Mouse (Mus musculus) heart, adult 8-10 months (tissue): ENCODE measurements around the gene Lgals9. TPM values are rescaled to one million over a fixed set of nuclear protein-coding genes. Genes with fewer than 3 reads are reported as not detected.
A peak's percentile ranks its signal among the peaks of the same experiment; 100 is the strongest.
"Not testable (repeated sequence)": the region's sequence is repeated elsewhere in the genome, so short reads cannot be mapped to it uniquely, and the experiment has no call there.

Experiments used
- DNase-seq: peaks from one replicate; pipeline ENCODE4 v3.0.0; 2022; ENCODE audit warnings: low spot score
- total RNA-seq, 4 experiments: library from RNA; stranded (reverse); gene quantifications; 2 replicates each; pipeline ENCODE4 v1.2.4; 2022

Gene Lgals9
- total RNA-seq, 4 experiments from 2014 or later: 15.9 to 19.3 (median 17.1) TPM

DNA sequence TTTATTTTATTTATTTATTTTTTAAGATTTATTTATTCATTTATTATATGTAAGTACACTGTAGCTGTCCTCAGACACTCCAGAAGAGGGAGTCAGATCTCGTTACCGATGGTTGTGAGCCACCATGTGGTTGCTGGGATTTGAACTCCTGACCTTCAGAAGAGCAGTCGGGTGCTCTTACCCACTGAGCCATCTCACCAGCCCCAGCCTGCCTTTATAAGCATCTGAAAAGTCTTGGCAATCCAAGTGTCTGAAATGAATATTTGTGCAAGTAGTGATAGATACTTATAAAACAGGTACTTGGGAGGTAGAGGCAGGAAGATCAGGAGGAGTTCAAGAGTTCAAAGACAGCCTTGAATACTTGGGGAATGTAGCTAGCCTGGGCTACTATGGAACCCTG is 22.6 kb upstream of the Lgals9 start:
- DNase-seq: not testable (repeated sequence)

DNA sequence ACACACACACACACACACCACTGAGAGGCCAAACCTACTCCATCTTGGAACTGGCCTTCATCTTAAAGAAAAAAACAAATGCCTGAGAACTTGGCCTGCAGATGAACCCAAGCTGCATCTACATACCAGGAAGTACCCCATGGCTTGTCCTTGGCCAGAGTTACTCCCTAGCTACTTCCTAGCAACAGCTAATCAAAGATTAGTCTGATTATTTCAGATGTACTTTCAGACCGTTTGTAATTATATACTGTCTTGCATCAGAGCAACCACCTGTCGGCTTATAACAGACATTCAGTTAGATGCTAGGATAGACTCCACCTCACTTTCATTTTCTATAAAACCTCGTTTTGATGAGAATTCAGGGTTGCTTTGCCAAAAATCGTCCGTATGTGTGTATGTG is 21.7 kb upstream of the Lgals9 start:
- DNase-seq: no peak

DNA sequence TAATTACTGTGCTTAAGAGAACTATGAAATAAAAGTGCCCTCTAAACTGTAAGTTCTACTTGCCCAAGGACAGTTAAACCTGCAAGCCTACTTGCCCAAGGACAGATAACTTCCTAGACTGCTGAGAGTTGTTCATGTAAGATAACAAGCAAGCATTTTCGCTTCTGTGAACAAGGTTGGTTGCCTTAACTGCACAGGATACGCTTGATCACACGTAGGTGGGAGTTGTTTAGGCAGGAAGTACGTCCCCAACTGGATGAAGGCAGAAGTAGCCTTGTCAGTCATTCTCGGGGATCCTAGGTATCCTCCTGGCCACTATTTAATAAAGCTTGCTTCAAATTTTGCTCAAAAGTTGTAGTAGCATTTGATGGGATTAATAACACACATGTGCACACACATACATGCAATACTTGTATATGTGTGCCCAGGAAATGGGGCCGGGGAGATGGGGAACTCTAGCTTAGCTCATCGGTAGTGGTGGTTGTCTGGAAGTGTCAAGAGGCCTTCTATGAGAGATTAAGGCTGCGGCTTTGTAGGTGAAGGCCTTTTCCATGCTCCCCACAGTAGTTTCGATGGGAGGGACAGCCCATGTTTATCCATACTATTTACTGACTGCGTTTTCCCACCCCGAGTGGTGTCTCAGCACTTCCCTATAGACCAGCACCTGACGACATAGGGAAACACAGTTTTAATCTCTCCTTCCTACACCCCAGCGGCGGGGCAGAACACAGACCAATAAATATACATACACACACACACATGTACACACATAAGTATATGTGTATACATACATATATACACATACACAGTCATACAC is 21.0 kb upstream of the Lgals9 start:
- DNase-seq: no peak

DNA sequence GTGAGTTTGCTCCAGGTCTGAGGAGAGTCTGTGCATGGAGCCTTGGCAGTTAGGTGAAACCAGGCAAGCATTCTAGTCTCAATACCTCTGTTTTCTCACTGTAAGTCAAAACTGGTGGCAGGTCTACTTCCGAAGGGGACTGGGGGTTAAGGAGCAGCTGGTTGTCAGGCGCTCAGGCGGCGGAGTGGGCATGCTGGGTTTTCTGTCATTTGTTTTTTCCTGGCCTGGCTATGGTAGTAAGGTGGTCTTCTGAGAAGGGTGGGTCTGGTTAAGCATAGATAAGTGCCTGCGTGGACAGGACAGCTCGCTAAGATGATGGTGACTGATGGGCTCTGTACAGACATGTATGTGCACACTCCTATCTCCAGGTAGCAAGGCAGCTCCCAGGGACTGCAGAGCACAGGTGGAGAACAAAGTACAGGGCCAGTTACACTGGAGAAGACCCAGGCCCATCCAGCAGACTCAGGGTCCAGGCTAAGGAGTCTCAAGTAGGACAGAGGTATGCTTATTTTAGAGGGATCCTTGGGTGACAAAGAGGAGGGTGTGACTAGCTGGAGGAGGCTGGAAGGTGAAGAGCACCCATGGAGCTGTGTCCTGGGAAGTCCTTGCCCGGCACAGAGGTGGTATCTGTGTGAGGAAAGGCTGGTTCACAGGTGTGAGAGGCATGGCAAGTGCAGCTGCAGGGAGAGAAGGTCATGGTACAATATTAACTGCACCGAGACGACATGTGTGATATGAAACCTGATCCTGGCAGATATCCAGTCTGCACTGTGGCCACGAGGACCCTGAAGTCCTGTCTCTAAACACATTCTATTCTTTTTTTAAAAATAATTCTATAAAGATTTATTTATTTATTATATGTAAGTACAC is 19.3 kb upstream of the Lgals9 start:
- no peak for DNase-seq

DNA sequence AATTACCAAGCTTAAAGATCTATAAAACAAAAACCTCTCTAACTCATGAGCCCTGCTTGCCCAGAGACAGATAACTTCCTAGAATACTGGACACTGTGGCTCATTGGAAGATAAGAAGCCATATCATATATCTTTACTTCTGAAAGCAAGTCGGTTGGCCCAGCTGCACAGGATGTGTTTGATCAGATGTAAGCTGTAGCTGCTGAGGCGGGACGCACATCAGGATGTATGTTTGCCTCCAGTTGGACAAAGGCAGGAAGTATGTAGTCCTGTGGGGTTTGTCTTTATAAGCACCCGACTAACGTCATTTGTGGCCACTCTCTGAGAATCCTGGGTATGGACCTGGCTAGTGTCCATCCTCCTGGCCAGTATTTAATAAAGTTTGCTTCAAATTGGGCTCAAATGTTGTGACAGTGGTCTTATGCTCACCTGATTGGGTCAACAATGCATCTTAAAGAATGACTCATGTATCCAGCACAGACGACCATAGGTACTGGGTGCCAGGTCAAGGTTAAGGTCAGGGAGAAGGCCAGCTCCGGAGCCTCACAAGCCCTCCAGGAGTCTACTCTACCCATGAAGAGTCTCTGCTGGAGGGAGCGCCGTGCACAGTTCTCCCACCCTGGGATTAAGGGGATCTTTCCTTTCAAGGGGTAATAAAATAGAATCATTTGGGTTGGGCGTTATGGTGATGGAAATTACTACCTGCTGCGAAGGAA is 18.5 kb upstream of the Lgals9 start:
- DNase-seq: peak; percentile 42

DNA sequence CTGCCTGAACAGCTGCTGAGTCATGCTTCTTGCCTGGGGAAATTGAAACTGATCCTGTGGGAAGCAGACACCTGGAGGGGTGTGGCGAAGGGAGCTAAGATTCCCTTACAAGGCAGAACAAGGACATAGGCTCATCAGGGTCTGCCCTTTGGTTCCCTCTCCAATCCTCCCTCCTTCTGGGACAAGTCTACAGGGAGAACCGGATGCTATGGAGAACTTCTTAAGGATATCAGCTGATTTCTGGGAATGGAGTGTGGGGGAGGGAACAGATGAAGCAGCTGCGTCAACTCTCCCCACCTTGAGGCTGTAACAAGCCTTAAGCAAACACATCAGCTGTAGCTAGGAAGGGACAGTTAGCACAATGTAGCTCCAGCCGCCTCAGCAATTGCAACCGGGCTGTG is 17.8 kb upstream of the Lgals9 start:
- no peak for DNase-seq

DNA sequence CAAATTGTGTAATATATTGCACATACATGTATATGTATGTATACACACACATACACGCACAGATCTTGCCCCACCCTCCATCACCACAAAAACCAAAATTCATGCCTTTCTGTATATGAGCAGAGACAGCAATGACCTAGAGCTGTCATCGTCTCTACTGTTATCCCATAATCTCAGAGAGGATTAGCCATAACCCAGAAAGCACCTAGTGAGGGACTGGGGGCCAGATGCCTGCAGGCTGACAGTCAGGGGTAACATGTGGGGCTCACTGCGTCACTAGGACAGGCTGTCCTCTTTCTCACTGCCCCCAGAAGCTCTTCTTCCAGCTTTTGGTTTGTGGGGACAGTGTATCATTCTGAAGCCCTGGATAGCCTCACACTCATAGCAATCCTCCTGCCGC is 17.1 kb upstream of the Lgals9 start:
- DNase-seq: no peak

DNA sequence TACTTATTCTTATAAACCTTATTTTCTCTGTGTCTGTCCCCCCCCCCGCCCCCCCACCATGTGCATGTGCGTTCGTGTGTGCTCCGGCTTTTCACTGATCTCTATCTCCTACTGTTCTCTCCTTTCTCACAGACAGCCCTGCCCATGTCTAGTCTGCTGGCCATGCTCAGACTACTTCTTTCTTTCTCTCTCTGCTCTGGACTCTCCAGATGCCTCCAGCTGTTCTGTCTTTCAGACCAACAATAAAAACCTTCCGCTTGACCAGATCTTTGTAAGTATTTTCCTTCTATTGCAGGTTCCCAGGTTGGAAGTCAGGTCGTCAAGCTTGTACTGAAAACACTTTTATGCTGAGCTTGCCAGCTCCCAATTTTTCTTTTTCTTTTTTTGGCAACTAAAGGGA is 14.4 kb upstream of the Lgals9 start:
- no peak for DNase-seq

DNA sequence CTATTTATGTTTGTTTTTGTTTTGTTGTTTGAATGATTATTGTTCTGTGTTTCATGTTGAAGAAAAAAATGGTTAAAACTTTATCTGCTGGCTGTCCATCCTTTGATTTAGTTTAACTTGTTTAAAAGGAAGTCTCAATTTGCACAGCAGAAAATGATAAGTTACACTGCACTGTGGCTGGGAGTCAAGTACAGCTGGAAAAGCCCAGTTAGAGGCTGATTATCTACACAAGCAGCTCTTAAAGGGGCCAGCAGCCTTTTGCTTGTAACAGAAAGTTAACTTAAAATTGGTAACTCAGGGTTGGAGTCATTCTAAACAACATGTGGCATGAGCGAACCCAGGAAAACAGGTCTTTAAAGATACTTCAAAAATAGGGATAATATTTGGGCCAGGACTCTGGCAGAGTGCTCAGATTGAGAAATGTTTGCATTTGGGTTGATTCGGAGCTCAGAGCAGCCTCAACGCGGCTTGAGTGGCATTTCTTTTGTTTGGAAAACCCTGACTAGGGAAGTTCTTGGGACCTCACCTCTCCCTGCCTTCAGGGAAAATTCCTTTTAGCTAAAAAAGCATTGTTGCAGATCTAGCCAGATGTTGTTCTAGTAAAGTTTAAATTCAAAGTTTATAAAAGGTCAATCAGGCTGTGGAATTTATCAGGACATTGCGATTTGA is 6.3 kb upstream of the Lgals9 start:
- not testable (repeated sequence) for DNase-seq

DNA sequence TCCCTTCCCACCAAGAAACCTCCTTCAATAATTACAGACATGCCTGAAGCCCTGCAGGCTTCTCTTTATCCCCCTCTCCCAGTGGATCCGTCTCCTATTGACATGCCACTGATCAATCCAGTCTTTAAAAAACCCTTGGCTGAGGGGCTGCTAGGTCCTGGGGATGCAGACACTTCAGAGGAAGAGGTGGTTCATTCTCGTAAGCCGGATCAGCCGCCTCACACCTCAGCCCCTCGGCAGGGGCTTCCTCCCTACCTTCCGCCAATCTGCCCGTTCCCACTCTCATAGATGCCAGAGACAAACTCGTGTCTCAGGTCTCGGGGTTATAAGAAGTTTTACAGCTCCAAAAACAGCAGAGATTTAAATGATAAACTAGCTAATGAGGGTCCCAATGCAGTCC is 5.3 kb upstream of the Lgals9 start:
- DNase-seq: no peak

DNA sequence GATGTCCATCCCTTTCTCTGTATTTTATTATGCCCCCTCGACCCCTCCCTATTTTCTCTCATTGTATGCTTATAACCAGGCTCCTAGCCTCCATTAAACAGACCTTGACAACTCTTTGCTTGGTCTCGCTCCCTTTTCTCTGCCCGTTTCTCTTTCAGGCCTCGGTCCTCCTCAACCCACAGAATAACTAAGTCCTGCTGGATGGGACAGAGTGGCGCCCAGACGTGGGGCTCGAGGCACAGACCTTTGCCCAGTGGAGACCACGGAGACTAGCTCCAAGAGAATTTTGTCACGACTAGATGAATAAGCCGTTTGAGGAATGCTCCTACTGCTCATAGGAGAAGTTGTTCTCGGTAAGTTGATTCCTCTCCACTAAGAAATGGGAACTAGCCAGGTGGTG is 4.5 kb upstream of the Lgals9 start:
- DNase-seq: not testable (repeated sequence)

DNA sequence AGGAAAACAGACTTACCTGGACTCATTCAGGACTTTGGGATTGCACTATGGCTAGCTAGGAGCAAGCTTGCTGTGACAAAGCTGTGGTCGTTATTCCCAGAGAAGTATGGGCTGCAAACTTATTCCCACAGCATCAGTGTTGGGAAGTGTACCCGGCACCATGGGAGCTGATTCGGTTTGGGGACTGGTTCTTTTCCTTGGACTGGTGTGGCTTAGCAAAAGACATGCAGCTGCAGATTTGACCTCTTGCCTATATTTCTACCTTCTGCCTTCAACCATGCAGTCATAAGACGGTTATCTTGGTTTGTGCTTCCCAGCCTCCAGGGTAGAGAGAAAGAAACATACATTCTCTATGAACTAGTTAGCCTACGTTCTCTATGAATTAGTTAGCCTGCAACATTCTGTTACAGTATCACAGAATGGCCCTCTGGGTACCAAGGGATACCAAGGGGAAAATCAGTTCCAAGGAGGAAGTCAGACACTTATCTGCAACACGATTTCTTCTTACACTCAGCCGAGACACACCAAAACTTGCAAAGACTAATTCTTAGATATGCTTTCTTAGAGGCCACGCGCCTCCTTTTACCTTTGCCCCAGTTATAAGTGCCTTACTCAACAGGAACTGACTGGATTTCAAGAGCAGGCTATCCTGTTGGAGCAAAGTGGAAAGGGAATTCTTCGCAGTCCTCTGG is 1.7 kb upstream of the Lgals9 start:
- no peak for DNase-seq

DNA sequence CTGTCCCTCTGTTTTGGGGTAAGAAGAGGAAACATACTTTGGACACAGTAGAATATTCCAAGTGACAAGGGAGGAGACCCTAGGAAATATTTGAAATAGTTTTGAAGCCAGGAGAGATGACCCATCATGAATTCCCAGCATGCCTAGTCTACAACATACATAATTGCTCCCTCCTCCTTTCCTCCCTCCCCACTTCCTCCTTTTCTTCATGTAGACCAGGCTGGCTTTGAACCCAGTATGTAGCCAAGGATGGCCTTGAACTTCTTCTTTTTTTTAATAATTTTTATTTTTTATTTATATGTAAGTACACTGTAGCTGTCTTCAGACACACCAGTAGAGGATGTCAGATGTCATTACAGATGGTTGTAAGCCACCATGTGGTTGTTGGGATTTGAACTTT is 759 bp upstream of the Lgals9 start:
- DNase-seq: no peak

DNA sequence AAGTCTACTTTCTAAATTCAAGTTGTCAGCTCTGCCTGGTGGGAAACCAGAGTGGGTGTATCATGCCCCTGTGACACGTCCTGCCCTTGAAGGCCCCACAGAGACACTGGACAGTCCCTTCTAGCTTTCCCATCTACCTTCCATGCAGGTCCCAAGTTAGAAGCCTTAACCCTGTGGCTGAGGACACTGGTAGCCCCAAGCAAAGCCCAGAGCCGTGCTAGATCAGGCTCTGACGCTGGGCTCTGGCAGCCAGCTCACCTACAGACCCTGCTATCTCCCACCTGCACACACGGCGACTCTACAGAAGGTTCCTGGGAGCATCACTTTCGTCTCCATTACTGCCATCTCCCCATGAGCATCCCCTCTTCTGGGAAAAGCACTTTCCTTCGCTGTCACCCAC is 1.2 kb downstream of the Lgals9 start:
- no peak for DNase-seq

DNA sequence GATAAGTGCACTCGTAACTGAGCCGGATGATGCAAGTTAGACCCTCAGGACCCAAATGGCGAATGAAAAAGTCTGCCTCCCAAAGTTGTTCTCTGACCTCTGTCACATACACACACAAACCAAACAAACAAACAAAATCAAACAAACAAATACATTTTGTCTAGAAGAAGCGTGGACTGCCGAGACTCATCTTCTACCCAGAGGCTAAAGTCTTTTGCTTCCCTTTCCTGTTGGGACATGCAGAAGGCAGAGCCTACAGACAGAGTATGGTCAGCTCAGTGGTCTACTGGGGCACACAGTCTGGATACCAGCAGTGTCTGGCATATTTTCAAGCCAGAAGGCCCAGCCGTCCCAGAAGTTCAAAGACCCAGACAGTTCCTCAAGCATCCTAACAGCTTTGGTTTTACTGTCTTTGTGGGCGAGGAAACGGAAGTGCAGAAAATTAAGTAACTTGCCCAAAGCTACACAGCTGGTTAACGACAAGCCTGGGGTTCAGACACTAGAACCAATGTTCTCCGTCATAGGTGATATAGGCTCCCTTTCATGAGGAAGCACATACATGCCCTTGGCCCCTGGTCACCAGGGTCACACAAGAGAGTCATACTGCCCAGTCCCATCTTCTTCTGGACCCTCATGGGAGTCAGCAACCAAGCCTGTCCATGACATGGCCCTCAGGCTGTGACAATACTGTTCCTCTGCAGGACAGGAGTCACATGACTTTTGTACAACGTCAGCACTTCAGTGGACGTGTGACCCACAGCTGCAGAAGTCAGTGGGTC is 2.0 kb downstream of the Lgals9 start:
- no peak for DNase-seq

DNA sequence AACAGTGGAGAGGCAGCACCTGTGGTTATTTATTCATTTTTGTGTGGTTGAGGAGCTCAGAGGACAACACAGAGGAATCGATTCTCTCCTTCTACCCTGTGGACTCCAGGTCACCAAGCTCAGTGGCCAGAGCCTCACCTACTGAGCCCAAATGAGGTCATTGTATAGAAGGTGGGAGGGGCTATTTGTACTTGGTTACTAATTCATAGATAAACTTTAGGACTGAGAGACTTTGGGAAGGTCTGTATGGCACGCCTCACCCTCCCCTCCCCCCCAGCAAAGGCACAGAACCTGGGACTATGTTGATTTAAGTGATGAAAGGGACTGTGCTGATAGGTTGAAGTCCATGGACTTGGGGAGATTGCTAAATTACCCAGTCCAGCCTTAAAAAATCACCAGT is 2.7 kb downstream of the Lgals9 start:
- no peak for DNase-seq

DNA sequence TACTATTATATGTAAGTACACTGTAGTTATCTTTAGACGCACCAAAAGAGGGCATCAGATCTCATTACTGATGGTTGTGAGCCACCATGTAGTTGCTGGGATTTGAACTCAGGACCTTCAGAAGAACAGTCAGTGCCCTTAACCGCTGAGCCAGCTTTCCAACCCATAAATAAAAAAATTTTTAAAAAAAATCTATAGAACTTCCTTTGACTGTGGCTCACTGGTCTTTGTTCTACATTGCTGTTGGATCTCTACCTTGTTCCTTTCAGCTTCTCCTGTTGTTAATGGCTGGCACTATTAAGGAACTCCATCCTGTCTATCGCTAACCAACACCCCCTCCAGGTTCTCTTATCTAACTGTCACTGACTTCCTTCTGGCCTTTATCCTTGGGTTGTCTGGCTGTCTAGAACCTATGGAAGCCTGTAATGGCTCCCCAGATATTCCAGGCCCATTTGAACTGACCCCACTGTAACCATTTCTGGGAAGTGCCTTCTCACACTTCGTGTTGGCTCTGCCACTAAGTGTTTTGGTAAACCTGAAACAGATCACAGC is 4.6 kb downstream of the Lgals9 start:
- DNase-seq: no peak

DNA sequence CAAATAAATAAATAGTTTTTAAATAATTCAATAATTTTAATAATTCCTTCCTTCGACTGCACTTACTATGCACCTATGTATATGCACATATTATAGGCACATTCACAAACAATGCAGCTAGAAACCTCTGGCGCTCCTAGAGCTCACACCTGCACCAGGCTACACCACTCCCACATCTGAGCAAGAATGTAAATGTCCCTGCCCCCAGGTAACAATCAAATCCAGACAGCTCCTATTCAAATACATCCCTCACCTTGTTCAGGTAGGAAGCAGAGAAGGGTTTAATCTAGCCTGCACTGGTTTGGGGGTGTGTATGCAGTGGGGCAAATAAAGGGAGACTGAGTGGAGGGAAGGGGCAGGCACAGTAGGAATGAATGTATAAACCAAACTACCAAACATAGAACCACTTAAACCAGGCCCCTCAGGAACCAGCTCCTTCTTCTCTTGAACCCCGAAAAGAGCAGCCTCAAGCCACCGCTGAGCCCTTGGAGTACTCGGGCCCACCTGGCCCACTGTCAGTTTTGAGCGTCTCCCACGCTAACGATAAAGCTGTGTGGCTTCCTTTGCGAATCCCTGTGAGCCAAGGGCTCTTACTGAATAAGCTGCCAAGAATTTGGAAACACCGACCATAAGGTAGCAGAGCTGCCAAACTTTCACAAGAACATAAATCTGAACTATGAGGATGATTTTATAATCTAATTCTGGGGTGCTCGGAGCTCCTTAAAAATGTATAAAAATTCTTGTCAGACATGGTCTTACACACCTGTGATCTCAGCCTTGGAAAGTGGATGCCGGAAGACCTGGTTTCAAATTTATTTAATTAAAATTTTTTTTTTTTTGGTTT is 6.3 kb downstream of the Lgals9 start:
- no peak for DNase-seq
